In the genomic region with DNA sequence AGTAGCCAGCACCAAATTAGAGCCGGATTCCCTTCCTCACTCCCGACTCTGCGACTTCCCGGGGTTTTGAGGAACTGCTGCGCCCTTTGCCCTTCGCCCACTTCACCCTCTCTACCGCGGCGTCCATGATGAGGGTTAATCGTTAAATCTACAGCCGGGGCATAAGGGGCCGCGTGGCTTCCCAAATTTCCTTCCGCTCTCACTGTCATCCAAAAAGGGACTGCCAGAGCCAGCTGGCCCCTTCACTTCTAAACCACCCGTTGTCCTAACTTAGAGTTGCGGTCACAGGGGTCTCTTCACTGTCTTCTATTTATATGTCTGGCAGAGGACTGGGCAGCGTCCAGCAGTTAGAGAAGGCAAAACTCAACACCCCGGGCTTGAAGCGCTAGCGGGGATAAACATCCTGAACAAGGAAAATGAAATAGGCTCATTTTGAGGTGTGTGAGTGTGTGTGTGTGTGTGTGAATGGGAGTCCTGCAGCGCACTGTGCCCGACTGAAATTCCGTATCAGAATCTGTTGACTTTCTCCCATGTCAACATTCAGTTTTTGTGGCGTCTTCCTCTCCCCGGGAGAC, we compare ENCODE assay signal across 14 mouse cellular contexts. TPM values are rescaled to one million over a fixed set of nuclear protein-coding genes. Genes with fewer than 3 reads are reported as not detected.
DNase-seq lines count a peak whose midpoint lies in the region; ATAC-seq lines count a peak whose summit lies in the region.
"Had no signal": no experiment of that assay in that cellular context is flagged by ENCODE, and none has a peak within 500 bp of the region (broad histone marks: within the 10 kb centered on the region; RNA-seq: fewer than 3 reads in every experiment).

No protein-coding gene starts in this region.

- no peak overlapping the region for H3K9ac ChIP-seq in kidney, embryonic 15.5 days
- H3K9ac ChIP-seq: lung, embryonic 14.5 days; midbrain, embryonic 13.5 days had no signal

- ATAC-seq in kidney, embryonic 15.5 days (replicated peaks; ENCODE audit: low FRiP score) = no peak
- no peak for ATAC-seq in cerebellum, adult (ENCODE audit: insufficient number of reproducible peaks, low FRiP score, low TSS enrichment)
- ATAC-seq: midbrain, embryonic 13.5 days had no signal

- H3K27me3 ChIP-seq in kidney, embryonic 15.5 days = peaks cover 99% of the 10 kb centered on the region
- H3K27me3 ChIP-seq in embryonic facial prominence, embryonic 10.5 days (replicated peaks; ENCODE audit: low read depth, poor library complexity, severe bottlenecking) = peaks cover 100% of the 10 kb centered on the region

- under 1% methylated on average over 25 of the region's 25 CpGs for WGBS in kidney, embryonic 15.5 days
- WGBS in embryonic facial prominence, embryonic 10.5 days = under 1% methylated on average over 25 of the region's 25 CpGs

- peak overlapping the region; percentile 15; the same call in 1 of the 2 replicates for H3K4me3 ChIP-seq in kidney, embryonic 15.5 days (replicated peaks)
- peak overlapping the region; percentile 16; the same call in 1 of the 2 replicates for H3K4me3 ChIP-seq in embryonic facial prominence, embryonic 10.5 days
- H3K4me3 ChIP-seq: midbrain, embryonic 13.5 days had no signal

- DNase-seq in heart, adult 11 months = peak; percentile 68
- no peak for DNase-seq in heart, postnatal 14 days
- no peak for DNase-seq in kidney, postnatal 4 days
- peak; percentile 44 for DNase-seq in embryonic facial prominence, embryonic 10.5 days (ENCODE audit: low spot score)
- DNase-seq in neural tube, embryonic 10.5 days (ENCODE audit: extremely low spot score, low spot score) = peak; percentile 51
- DNase-seq in adrenal gland, adult 2 months = no peak
- DNase-seq: lung, embryonic 14.5 days; right cerebral cortex, postnatal 25 days; thymus, postnatal 25 days had no signal

- intact Hi-C loops in heart, postnatal 14 days (cut with DNase I) = no loop called here

- no peaks in the 10 kb centered on the region for H3K9me3 ChIP-seq in kidney, embryonic 15.5 days (replicated peaks)
- no peaks in the 10 kb centered on the region for H3K9me3 ChIP-seq in embryonic facial prominence, embryonic 10.5 days
- H3K9me3 ChIP-seq: midbrain, embryonic 13.5 days had no signal

- H3K27ac ChIP-seq in kidney, embryonic 15.5 days = no peak overlapping the region
- H3K27ac ChIP-seq in embryonic facial prominence, embryonic 10.5 days (replicated peaks) = no peak overlapping the region
- H3K27ac ChIP-seq: midbrain, embryonic 13.5 days had no signal

- H3K4me1 ChIP-seq in kidney, embryonic 15.5 days = peaks cover 40% of the 10 kb centered on the region
- H3K4me1 ChIP-seq in embryonic facial prominence, embryonic 10.5 days = peaks cover 38% of the 10 kb centered on the region

- H3K36me3 ChIP-seq in kidney, embryonic 15.5 days = no peaks in the 10 kb centered on the region
- H3K36me3 ChIP-seq in embryonic facial prominence, embryonic 10.5 days (replicated peaks) = no peaks in the 10 kb centered on the region
- H3K36me3 ChIP-seq: midbrain, embryonic 13.5 days had no signal

- H3K4me2 ChIP-seq in kidney, embryonic 15.5 days = peak overlapping the region; percentile 26
- H3K4me2 ChIP-seq: lung, embryonic 14.5 days; midbrain, embryonic 13.5 days had no signal

RNA-seq across cellular contexts. Expression of a gene that starts 13.6 kb away (rescaled TPM):
- not detected for total RNA-seq in heart, postnatal 14 days (2021)
- polyA plus RNA-seq in kidney, embryonic 15.5 days (2015; fragmentation: Nextera tagmentation; extraction: Ambion mirVana) = not detected in 2 replicates
- 1.1 and 2.5 TPM in 2 replicates for polyA plus RNA-seq in embryonic facial prominence, embryonic 10.5 days (2016; fragmentation: Nextera tagmentation; extraction: Ambion mirVana)
- total RNA-seq in adrenal gland, adult 2 months (2021) = under 1 TPM in 1 of 2 experiments, not detected in 1; 0.10 TPM
- polyA plus RNA-seq in adrenal gland, adult 2 months (2012; rRNA removed) = 0.02 TPM in 1 of 2 replicates, not detected in the other
- total RNA-seq: hematopoietic stem cell, adult 5-6 weeks; MEL had no signal

Comparison
In these comparisons a context has a peak if more than half of its experiments do, and no peak if none do; other contexts are left out.
1. DNase-seq: peak in heart, adult 11 months (single experiment), embryonic facial prominence, embryonic 10.5 days (single experiment) and neural tube, embryonic 10.5 days (single experiment); none in heart, postnatal 14 days (0 of 2), kidney, postnatal 4 days (0 of 2) and adrenal gland, adult 2 months (single experiment).